Comparison of ENCODE assay signal across 10 mouse cellular contexts in genomic region chr19:34194132-34194745, GRCm38 (mm10). TPM values are rescaled to one million over a fixed set of nuclear protein-coding genes. Genes with fewer than 3 reads are reported as not detected.
DNase-seq lines count a peak whose midpoint lies in the region; ATAC-seq lines count a peak whose summit lies in the region.
"Had no signal": no experiment of that assay in that cellular context is flagged by ENCODE, and none has a peak within 500 bp of the region (broad histone marks: within the 10 kb centered on the region; RNA-seq: fewer than 3 reads in every experiment).

No protein-coding gene starts in this region.

- peak; percentile 61 for DNase-seq in A20 (ENCODE audit: low read depth, low spot score)
- no peak for DNase-seq in thymus, postnatal 25 days
- no peak for DNase-seq in urinary bladder, postnatal 14 days (ENCODE audit: low spot score)
- no peak for DNase-seq in adrenal gland, postnatal 14 days

- no peak overlapping the region for H3K9ac ChIP-seq in heart, embryonic 13.5 days
- no peak overlapping the region for H3K9ac ChIP-seq in heart, embryonic 11.5 days (ENCODE audit: low read depth, low read length)
- H3K9ac ChIP-seq in hindbrain, embryonic 16.5 days (ENCODE audit: low read depth, low read length), result no peak overlapping the region
- H3K9ac ChIP-seq in liver, embryonic 16.5 days (ENCODE audit: low read depth, low read length), result no peak overlapping the region

- H3K4me3 ChIP-seq in heart, embryonic 13.5 days, result no peak overlapping the region
- H3K4me3 ChIP-seq in heart, embryonic 11.5 days (ENCODE audit: low read depth, low read length), result no peak overlapping the region
- H3K4me3 ChIP-seq in hindbrain, embryonic 16.5 days (ENCODE audit: low read length), result peak overlapping the region; percentile 84
- peak overlapping the region; percentile 69 for H3K4me3 ChIP-seq in liver, embryonic 16.5 days (ENCODE audit: low read depth, low read length)

- ATAC-seq in heart, embryonic 13.5 days (ENCODE audit: extremely low read depth, insufficient number of reproducible peaks, low FRiP score, low TSS enrichment), result no peak
- ATAC-seq in heart, embryonic 11.5 days (replicated peaks; ENCODE audit: insufficient number of reproducible peaks, low FRiP score, low TSS enrichment), result no peak
- ATAC-seq in hindbrain, embryonic 16.5 days, result no peak
- ATAC-seq in liver, embryonic 16.5 days (ENCODE audit: low read depth), result no peak

- no peak overlapping the region for H3K27ac ChIP-seq in heart, embryonic 13.5 days (replicated peaks)
- no peak overlapping the region for H3K27ac ChIP-seq in heart, embryonic 11.5 days (ENCODE audit: low read depth, low read length)
- no peak overlapping the region for H3K27ac ChIP-seq in hindbrain, embryonic 16.5 days (ENCODE audit: low read depth, low read length)
- H3K27ac ChIP-seq in liver, embryonic 16.5 days (ENCODE audit: low read length), result no peak overlapping the region

- no peaks in the 10 kb centered on the region for H3K36me3 ChIP-seq in heart, embryonic 13.5 days
- H3K36me3 ChIP-seq in heart, embryonic 11.5 days (ENCODE audit: control insufficient read depth, insufficient read depth, low read length), result no peaks in the 10 kb centered on the region
- no peaks in the 10 kb centered on the region for H3K36me3 ChIP-seq in hindbrain, embryonic 16.5 days (ENCODE audit: control insufficient read depth, insufficient read depth, low read length)
- no peaks in the 10 kb centered on the region for H3K36me3 ChIP-seq in liver, embryonic 16.5 days (ENCODE audit: control insufficient read depth, insufficient read depth)

- peaks cover 7% of the 10 kb centered on the region for H3K4me1 ChIP-seq in heart, embryonic 13.5 days
- no peaks in the 10 kb centered on the region for H3K4me1 ChIP-seq in heart, embryonic 11.5 days (ENCODE audit: control insufficient read depth, insufficient read depth, low read length)
- H3K4me1 ChIP-seq in hindbrain, embryonic 16.5 days (ENCODE audit: control insufficient read depth, insufficient read depth, low read depth, low read length), result peaks cover 10% of the 10 kb centered on the region
- H3K4me1 ChIP-seq in liver, embryonic 16.5 days (ENCODE audit: control insufficient read depth, low read depth, low read length), result peaks cover 6% of the 10 kb centered on the region

- H3K9me3 ChIP-seq in heart, embryonic 13.5 days, result no peaks in the 10 kb centered on the region
- no peaks in the 10 kb centered on the region for H3K9me3 ChIP-seq in heart, embryonic 11.5 days (replicated peaks; ENCODE audit: control insufficient read depth, low read length)
- H3K9me3 ChIP-seq in hindbrain, embryonic 16.5 days (ENCODE audit: control insufficient read depth, low read length), result no peaks in the 10 kb centered on the region
- no peaks in the 10 kb centered on the region for H3K9me3 ChIP-seq in liver, embryonic 16.5 days (replicated peaks; ENCODE audit: control insufficient read depth, low read length)

- H3K4me2 ChIP-seq in heart, embryonic 13.5 days, result peak overlapping the region; percentile 97
- H3K4me2 ChIP-seq in heart, embryonic 11.5 days, result no peak overlapping the region
- H3K4me2 ChIP-seq in hindbrain, embryonic 16.5 days (ENCODE audit: low read length), result peak overlapping the region; percentile 64
- peak overlapping the region; percentile 81 for H3K4me2 ChIP-seq in liver, embryonic 16.5 days (ENCODE audit: low read depth, low read length)

- WGBS in heart, embryonic 13.5 days, result 90% methylated on average over 6 of the region's 6 CpGs
- 86% methylated on average over 6 of the region's 6 CpGs for WGBS in heart, embryonic 11.5 days (ENCODE audit: insufficient replicate concordance)
- WGBS in hindbrain, embryonic 16.5 days, result 90% methylated on average over 6 of the region's 6 CpGs
- 78% methylated on average over 6 of the region's 6 CpGs for WGBS in liver, embryonic 16.5 days (ENCODE audit: insufficient replicate concordance)

- H3K27me3 ChIP-seq in heart, embryonic 13.5 days (replicated peaks), result peaks cover 6% of the 10 kb centered on the region; the same call in 1 of the 2 replicates
- H3K27me3 ChIP-seq in heart, embryonic 11.5 days (ENCODE audit: control insufficient read depth, insufficient read depth, low read length), result 0 out of 2 replicates have a peak, but pooled peaks cover 3% of the 10 kb centered on the region
- no peaks in the 10 kb centered on the region for H3K27me3 ChIP-seq in hindbrain, embryonic 16.5 days (replicated peaks; ENCODE audit: control insufficient read depth, insufficient read depth, low read length)
- H3K27me3 ChIP-seq in liver, embryonic 16.5 days (ENCODE audit: control insufficient read depth, insufficient read depth, low read depth, low read length), result no peaks in the 10 kb centered on the region

RNA-seq across cellular contexts. Expression of gene Stambpl1, which starts 2.2 kb away (rescaled TPM):
- 5.5 and 6.4 TPM in 2 replicates for polyA plus RNA-seq in heart, embryonic 13.5 days (2015; fragmentation: Nextera tagmentation; extraction: Ambion mirVana)
- polyA plus RNA-seq in heart, embryonic 11.5 days (2014; fragmentation: Nextera tagmentation; extraction: Ambion mirVana), result 5.0 and 5.2 TPM in 2 replicates
- polyA plus RNA-seq in hindbrain, embryonic 16.5 days (2015; fragmentation: Nextera tagmentation; extraction: Ambion mirVana), result 25.9 and 30.0 TPM in 2 replicates
- 6.2 TPM in 2 replicates for polyA plus RNA-seq in liver, embryonic 16.5 days (2015; fragmentation: Nextera tagmentation; extraction: Ambion mirVana)
- total RNA-seq in adrenal gland, postnatal 14 days (2021), result 5.6 and 8.0 TPM in 2 replicates

RNA-seq across cellular contexts. Expression of gene Ankrd22, which starts 28.4 kb away (rescaled TPM):
- polyA plus RNA-seq in heart, embryonic 13.5 days (2015; fragmentation: Nextera tagmentation; extraction: Ambion mirVana), result 0.05 TPM in 1 of 2 replicates, not detected in the other
- not detected in 2 replicates for polyA plus RNA-seq in heart, embryonic 11.5 days (2014; fragmentation: Nextera tagmentation; extraction: Ambion mirVana)
- polyA plus RNA-seq in hindbrain, embryonic 16.5 days (2015; fragmentation: Nextera tagmentation; extraction: Ambion mirVana), result not detected in 2 replicates
- polyA plus RNA-seq in liver, embryonic 16.5 days (2015; fragmentation: Nextera tagmentation; extraction: Ambion mirVana), result 0.52 and 0.63 TPM in 2 replicates
- total RNA-seq in adrenal gland, postnatal 14 days (2021), result 0.11 TPM in 1 of 2 replicates, not detected in the other
- total RNA-seq: adrenal gland, adult 18-20 months; heart, adult 18-20 months had no signal

Comparison
In these comparisons a context has a peak if more than half of its experiments do, and no peak if none do; other contexts are left out.
1. H3K4me3 ChIP-seq: peak in hindbrain, embryonic 16.5 days (single experiment) and liver, embryonic 16.5 days (single experiment); none in heart, embryonic 13.5 days (single experiment) and heart, embryonic 11.5 days (single experiment).